Mouse (Mus musculus) liver, adult 2 months (tissue): ENCODE measurements at regions not wholly inside any gene's neighbourhood (a gene's known extent, or its start where the extent isn't known, plus 50 kb on each side); places are given as distances from the start of the nearest gene placed in this dataset.

Experiments used
- DNase-seq: peaks from one replicate; pipeline ENCODE4 v3.0.0-alpha.2; 2011; ENCODE audit warnings: low read depth, low spot score; ENCODE audit errors: extremely low read depth
- H3K27ac ChIP-seq: fragments of 200-500 bp; replicated peaks from 2 replicates; pipeline ENCODE4 v1.5.1; 2012; ENCODE audit warnings: low read depth, mild to moderate bottlenecking, control low read depth, inconsistent platforms, low read length; ENCODE audit not compliant: insufficient read depth
- H3K27me3 ChIP-seq: fragments of 200-500 bp; 2 replicates; pipeline ENCODE4 v1.6.1; 2012; ENCODE audit warnings: mild to moderate bottlenecking, moderate library complexity, low read length, inconsistent platforms; ENCODE audit not compliant: control insufficient read depth, insufficient read depth
- H3K36me3 ChIP-seq: fragments of 200-500 bp; 2 replicates; pipeline ENCODE4 v1.6.1; 2012; ENCODE audit warnings: low read length, inconsistent platforms; ENCODE audit not compliant: control insufficient read depth, insufficient read depth
- H3K4me1 ChIP-seq: fragments of 200-500 bp; 2 replicates; pipeline ENCODE4 v1.6.1; 2011; ENCODE audit warnings: low read length; ENCODE audit not compliant: control insufficient read depth, insufficient read depth
- H3K4me3 ChIP-seq: fragments of 200-500 bp; 2 replicates; pipeline ENCODE4 v1.5.1; 2011; ENCODE audit warnings: low read depth, mild to moderate bottlenecking, control low read depth, low read length, moderate library complexity; ENCODE audit not compliant: insufficient read depth
- H3K79me2 ChIP-seq: fragments of 200-500 bp; 2 replicates; pipeline ENCODE4 v1.6.1; 2012; ENCODE audit warnings: inconsistent platforms, mild to moderate bottlenecking, low read length, moderate library complexity; ENCODE audit not compliant: control insufficient read depth, insufficient read depth
- H3K9ac ChIP-seq: fragments of 200-500 bp; 2 replicates; pipeline ENCODE4 v1.6.1; 2012; ENCODE audit warnings: low read depth, mild to moderate bottlenecking, control low read depth, inconsistent platforms, low read length
- CTCF ChIP-seq: fragments of 200-500 bp; IDR thresholded peaks from 2 replicates; pipeline ENCODE4 v1.5.1; 2011; ENCODE audit warnings: low read depth, low read length, control low read depth
- POLR2A ChIP-seq: fragments of 200-500 bp; IDR thresholded peaks from 2 replicates; pipeline ENCODE4 v1.6.1; 2011; ENCODE audit warnings: low read length, control low read depth; ENCODE audit not compliant: insufficient read depth; ENCODE audit errors: extremely low read depth
- WGBS: fragments of 180-500 bp; shearing (Covaris S2); methylation state at CpG from one replicate; pipeline ENCODE4 v1.1.7; 2018; 5-methylcytosine and 5-hydroxymethylcytosine counted together

DNA sequence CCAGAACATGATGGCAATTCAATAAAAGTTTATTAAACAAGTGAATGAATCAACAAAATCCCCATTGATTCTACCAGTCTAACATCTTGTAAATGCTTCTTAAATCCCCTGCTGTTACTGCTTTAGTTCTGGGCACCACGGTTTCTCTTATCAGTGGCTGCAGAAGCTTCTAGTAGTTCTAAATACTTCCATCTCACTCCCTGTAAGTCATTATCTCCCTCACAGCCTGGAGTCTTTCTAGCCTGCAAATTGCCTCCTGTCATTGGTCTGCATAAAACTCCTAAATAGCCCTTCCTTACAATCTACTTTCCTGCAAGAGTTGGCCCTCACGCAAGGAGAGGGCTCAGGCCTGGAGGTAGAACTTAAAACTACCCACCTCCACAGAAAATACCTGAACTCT lies 53.0 kb upstream of the Krr1 start:
- H3K27ac ChIP-seq = no peak overlapping the region
- no peak for DNase-seq

GRCm38 (mm10) chr10:111921492-111921891 lies 51.0 kb upstream of the Krr1 start:
- Histone ChIP-seq H3K36me3 (no peaks in the 10 kb centered on the region), H3K4me3 (no peak overlapping the region), H3K27ac (no peak overlapping the region), H3K4me1 (no peaks in the 10 kb centered on the region), H3K9ac (no peak overlapping the region), H3K27me3 (no peaks in the 10 kb centered on the region), H3K79me2 (no peaks in the 10 kb centered on the region)
- WGBS = 93% methylated on average over 9 of the region's 9 CpGs
- no peak for TF ChIP-seq CTCF
- TF ChIP-seq POLR2A = no peak
- DNase-seq = no peak

More for the DNA sequence above, 53.0 kb upstream of the Krr1 start:
- TF ChIP-seq POLR2A (no peak), CTCF (no peak)
- 80% methylated on average over 2 of the region's 2 CpGs for WGBS
- H3K4me3 ChIP-seq = no peak overlapping the region
- H3K4me1 ChIP-seq = no peaks in the 10 kb centered on the region
- no peaks in the 10 kb centered on the region for H3K27me3 ChIP-seq
- H3K36me3 ChIP-seq = no peaks in the 10 kb centered on the region
- H3K9ac ChIP-seq = no peak overlapping the region
- no peaks in the 10 kb centered on the region for H3K79me2 ChIP-seq
